Mouse (Mus musculus) cerebellum, adult 9-10 months (tissue): ENCODE measurements around the gene Hoxb9.
A peak's percentile ranks its signal among the peaks of the same experiment; 100 is the strongest.

Source experiments
- DNase-seq: peaks from one replicate; pipeline ENCODE4 v3.0.0; 2022

Hoxb9 gene

DNA sequence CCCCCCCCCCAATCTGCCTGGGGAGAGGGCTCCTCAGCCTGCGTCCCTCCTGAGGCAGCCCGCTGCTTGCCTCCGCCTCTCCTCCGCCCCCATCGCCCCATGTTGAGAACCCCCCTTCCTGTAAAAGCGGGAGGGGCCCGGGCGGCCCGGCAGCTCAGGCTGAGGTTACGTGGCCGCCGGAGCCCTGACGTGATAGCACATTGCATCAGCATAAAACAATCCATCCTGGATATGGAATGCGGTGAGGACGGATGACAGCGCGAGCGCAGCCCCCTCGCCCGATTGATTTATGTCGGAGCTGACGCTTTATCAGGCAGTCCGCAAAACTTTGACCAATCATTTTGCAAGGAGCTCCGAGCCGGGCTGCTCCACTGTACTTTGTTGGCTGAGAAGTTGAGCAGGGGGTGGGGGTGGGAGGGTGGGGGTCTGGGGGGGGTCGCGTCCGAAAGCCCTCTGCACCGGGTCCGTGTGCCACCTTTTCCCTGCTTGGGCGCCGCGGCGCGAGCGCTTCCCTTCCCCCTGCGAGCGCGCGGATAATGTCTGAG, at the start of gene Hoxb9:
Gene Hoxb9 (plus strand): TSS at position 462 of the 545 bp plus-strand sequence.
- DNase-seq = no peak

DNA sequence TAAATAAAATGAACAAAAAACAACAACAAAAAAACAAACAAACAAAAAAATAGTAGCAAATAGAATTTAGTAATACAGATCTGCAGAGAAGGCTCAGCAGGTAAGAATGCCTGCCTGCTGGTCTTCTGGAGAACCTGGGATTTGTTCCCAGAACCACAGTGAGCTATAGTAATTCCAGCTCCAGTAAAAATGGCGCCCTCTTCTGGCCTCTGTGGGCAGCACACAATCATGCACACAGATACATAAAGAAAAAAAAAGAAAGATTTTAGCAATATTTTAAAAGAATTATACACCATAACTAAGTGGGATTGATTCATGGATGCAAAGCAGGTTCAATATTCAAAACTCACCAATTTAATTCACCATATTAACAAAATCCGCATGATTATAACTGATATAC, 47.4 kb upstream of the Hoxb9 start:
- no peak for DNase-seq

DNA sequence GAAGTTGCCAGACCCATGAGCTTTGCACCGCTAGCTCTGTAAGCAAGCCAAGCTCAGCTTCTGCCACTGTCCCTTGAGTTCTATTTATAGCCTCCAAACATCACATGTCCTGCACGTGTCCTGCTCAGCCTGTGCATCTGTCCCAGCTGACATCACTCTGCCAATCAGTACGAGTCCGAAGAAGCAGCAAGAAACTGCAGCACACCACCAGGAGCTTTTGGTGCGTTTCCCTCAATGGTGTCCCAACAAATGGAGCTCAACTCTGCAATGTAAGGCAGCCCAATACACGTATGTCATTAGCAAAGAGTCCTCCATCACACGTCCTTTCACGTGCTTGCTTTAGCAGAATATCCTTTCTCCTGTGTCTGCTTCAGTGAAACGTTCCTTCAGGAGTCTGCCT, 43.6 kb upstream of the Hoxb9 start:
- DNase-seq = no peak

DNA sequence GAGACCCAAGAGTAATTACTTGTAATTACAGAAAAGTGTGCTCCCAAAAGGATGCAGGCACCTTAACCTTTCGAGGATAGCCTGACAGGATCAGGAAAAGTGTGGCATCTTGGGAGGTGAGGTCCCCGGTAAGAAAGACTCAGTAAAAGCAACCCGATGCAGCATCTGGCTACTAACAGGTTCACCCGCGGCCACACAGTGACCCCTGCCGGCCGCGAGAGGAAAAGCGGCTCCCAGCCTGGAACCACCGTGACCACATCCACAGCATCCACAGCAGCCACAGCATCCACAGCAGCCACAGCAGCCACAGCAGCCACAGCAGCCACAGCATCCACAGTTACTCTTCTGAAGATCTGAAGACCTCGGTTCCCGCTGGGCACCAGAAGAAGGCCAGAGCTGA, 36.4 kb upstream of the Hoxb9 start:
- peak; percentile 4 for DNase-seq

DNA sequence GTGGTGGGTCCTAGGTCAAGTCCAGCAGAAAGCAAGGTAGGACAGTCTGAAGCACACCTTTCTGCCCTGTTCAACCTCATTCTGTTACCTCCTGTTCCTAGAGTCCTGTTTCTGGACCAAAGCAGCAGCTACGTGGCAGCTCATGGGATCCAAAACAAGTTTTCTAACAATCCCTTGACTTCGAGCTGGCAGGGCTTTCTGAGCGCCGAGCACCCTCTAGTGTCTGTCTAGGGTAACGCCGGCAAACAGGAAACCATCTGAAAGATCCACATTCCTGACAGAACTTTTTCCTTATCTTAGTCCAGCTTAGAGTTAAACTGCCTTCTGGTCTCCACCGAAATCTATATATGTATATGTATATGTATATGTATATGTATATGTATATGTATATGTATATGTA, 31.0 kb upstream of the Hoxb9 start:
- peak; percentile 1 for DNase-seq

DNA sequence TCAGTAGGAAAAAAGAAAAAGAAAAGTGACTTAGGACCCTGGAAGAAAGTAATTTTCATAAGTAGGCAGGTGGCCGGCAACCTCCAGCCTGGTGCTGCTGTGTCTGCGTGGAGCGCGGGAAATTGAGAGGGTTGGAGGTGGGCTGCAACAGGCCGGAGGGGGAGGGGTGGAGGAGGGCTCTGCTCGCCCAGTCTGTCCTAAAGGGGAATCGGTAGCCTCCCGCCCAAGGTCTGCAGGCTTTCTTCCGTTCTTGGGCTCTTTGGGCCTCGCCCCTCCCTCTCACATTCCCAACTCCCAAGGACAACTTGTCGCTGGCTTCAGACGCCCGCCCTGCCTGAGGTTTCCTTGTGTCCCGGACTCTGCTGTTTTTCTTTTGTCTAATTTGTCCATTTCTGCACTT, 20.4 kb upstream of the Hoxb9 start:
- DNase-seq = no peak

DNA sequence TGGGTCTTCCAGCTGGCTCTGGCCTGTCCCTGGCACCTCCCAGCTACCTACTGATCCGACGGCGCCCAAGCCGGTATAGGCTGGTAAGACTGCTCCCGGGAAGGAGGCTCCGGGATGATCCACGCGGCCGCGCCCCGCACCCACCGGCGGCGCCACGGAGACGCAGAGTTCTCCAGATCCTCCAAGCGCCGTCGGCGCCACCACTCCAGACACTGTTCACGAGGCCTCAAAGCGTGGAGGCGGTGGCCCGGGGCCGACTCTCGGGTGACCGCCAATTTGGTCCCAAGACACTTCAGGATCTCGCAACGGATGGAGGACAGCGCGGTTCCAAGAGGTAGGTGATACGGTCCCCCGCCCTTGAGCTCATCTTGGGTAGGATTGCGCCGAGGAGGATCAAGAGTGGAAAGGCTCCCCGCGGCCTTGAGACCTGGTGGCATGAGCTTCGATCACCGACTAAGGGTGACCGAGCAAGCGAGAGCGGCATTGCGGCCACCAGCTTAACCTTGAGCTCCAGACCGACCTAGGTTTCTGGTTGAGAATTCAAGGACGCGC, 19.7 kb upstream of the Hoxb9 start:
- DNase-seq = no peak

DNA sequence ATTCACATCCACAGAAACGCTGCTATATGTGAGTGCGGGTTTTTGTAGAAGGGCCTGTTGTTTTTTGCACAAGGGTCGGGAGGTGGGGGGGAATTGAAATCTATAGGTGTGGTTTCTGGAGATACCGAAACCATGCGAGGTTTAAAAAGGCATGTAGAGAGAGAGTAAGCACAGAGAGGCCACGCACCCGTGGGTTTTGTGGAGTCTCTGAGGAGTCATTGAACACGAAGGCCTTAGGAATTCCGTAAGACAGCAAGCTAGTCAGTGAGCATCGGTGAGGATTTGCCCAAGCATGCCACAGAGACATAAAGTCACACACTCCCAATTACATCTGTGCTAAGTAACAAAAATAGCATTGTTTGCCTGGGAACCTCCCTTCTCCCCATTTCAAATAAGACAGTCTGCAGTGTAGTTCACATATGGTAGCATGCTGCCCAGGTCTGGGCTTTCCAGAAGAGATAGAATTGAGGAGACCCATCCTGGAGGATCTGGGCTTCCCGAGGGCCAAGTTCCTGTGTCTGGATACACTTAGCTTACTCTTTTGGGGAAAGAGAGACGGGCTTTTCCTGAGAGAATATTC, 18.6 kb upstream of the Hoxb9 start:
- DNase-seq = no peak

DNA sequence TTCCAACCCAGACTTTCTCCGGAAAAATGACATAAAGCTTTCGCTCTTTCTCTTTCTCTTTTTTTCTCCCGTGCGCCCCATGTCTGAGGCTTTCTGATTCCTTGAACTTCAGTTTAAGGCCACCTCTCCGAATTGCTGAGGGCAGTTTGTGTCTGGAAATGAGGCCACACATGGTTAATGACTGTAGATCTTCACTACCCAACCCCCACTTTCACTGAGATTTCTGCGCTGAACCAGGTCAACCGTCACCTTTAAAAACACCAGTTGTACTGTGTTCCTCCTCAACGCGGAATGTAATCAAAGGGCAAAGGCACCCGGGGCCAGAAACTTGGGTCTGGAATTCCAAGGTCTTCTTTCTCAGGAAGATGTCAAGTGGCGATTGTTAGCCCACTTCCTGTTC, 17.0 kb upstream of the Hoxb9 start:
- no peak for DNase-seq

DNA sequence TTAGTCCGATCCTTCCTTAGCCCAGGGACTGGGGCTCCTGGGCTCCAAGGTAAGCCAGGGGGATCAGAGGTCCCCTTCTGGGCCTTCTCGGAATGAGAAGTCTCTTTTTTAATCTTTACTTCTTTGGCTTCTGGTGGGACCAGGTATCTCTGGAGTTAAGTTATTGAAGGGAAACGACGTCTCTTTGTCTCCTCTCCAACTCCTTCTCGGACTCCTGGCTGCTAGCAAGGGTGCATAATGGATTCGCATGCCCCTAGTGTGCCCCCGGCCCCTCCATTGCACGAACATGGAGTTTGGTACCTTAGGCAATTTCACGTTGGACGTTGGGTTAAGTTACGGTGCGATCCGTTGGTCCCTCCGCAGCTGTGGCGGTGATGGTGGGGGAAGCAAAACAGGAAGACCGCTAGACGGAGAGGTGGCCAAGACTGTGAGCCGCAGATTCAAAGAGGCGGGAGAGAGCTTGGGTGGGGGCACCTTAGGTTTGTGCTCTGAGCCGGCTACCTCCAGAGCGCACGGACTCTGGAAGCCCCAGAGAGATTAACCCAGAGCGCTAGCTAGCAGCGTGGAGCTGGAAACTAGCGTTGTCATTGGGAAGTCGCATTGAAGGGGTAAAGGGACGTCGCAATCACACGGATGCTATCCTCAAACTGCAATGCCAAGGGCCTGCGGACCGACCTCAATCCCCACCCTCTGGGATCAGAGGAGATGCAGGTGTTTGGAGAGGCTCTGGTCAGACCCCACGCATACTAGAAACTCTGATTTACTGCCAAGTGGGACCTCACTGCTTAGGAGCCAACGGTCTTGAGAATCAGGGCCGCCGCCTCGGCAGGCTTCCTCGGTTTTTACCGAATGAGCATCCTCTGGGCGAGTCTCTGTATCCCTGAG, 15.9 kb upstream of the Hoxb9 start:
- DNase-seq = no peak

DNA sequence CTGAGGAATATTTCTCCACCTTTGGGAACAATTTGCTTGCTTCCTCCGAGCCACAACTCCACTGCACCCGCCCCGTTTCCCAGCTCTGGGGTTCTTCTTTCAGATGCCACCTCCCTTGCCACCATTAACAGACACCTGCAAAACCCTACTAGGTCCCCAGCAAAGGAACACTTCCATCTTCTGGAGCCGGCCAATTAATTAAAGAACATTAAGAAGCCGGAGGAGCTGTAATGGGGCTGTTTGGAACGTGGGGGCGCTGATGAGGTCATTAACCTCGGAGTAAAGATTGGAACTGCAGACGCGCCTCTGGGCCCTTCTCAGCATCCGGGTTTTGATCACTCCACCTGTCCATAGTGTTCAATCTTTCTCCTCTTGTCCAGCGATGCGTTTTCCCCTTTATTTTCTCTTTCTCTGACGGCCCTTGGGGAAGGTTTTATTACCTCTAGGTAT, 15.2 kb upstream of the Hoxb9 start:
- no peak for DNase-seq

DNA sequence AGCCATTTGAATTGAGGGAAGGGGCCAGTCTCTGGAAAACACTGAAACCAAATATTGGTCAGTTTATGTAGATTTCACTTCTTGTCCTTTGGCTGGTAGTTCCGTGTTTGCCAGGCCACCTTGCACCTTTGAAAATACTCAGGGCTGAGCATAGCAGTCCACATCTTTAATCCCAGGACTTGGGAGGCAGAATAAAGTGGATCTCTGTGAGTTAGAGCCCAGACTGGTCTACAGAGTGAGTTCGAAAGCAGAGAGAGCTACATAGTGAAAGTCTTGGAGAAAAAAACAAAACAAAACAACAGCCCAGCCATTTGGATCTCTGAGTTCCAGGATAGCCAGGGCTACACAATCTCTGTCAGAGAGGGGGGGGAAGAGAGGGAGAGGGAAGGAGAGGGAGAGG, 14.1 kb upstream of the Hoxb9 start:
- DNase-seq = no peak

DNA sequence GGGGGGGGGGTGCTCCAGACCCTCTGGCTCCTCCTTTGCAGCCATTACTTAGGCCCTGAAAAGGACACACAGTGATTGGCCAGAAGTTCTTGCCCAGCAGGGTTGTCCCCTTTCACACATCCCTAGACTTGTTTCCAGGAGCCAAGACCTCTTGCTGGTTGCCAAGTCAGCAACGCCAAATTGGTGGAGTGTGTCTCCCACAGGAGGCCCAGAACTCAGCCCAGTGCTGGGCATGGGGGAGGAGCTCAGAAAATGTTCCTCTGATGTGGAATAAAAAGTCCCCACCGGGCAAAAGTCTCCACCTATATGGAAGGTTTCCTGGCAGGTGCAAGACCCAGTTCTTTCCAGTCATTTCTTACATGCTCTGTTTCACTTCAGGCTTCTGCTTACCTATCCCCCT, 12.2 kb upstream of the Hoxb9 start:
- DNase-seq = no peak

DNA sequence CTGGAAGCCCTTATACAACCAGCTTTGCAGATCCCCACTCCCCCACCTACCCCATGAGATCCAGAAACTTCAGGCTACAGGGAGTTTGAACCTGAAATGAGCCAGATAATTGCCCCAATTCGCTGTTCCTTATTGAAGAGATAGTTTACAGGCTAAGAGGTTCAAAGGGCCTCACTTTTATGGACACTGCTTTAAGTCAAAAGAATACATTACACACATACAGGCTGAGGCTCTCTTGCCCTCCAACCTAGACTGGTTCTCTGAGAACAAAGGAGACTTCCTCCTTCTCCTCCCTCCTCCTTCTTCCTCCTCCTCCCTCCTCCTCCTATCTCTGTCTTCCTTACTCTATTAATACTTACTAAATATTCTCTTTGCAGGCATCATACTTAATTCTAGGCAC, 11.7 kb upstream of the Hoxb9 start:
- DNase-seq = no peak

DNA sequence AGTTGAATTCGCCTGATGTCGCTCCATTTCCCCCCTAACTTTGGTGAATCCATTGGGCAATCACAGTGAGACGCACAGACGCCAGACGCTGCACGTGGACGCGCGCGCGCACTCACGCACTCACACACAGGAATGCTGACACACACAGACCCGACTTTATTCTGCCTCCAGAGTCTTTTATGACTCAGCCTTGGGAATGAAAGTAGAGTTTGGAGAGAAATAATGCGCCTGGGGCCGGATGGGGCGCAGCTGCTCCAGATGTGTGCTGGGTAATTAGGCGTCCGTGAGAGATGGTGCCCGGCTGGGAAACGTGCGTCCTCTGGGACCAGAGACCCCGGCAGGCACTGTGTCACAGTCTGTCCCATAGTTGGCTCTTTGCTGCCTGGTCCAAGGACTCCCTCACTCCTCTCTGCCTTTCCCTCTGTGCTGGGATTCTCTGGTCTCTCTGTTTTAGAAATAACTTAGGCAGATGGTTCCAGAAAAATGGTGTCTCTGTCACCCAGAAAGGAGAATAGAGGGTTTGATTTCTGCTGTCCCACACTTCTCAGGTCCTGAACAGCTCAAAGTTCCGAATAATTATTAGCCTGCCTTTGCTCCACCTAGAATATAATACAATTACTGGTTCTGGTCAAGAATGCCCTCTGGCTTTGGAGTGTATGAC, 10.8 kb upstream of the Hoxb9 start:
- DNase-seq = no peak

DNA sequence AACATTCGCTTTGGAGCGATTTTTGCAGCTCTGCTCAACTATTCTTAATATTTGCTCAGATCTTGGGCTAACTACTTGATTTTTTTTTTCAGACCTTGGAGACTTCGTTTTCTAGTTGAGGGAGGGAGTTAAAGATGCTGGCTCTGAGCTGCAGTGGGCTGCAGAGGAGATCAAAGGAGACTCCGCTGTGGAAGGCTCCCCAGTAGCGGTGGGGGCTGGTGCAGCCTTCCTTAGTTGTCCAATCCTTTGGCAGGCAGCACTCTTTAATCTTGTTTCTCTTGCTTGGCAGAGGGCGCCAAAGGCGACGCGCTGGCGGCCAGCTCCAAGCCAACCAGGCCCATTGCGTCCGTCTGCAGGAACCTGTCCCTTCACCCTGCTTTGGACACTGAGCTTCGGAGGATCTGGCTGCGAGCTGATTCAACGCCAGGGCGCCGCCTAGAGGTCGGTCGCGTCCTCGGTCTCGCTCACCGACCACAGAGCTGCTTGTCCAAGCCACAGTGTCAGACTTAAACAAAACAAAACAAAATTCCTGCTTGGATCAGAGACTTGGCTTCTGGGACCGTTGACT, 9.8 kb upstream of the Hoxb9 start:
- no peak for DNase-seq

DNA sequence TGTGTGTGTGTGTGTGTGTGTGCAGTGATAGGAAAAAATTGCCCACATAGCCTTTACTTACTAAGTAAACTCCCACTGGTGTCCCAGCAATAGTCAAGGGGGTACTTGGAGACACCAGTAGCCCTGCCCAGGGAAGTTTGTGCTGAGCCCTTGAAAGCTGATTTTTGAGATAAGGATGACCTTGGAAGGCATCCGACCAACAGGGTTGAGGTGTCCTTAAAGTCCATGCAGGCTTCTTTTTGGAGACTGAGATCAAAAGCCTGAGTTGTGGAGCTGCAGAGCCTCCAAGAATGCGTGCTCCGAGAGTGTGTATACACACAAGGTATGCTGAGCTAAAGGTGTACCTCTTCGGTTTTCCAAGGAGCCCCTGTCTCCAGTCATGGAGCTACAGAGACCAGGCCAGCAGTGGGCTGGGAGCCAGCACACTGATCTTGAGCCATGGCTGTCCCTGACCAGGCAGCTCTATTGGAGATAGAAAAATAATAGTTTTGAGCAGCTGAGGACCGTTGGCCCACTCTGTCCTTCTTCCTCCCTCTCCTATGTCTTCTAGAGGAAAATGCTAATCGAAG, 8.9 kb upstream of the Hoxb9 start:
- no peak for DNase-seq

DNA sequence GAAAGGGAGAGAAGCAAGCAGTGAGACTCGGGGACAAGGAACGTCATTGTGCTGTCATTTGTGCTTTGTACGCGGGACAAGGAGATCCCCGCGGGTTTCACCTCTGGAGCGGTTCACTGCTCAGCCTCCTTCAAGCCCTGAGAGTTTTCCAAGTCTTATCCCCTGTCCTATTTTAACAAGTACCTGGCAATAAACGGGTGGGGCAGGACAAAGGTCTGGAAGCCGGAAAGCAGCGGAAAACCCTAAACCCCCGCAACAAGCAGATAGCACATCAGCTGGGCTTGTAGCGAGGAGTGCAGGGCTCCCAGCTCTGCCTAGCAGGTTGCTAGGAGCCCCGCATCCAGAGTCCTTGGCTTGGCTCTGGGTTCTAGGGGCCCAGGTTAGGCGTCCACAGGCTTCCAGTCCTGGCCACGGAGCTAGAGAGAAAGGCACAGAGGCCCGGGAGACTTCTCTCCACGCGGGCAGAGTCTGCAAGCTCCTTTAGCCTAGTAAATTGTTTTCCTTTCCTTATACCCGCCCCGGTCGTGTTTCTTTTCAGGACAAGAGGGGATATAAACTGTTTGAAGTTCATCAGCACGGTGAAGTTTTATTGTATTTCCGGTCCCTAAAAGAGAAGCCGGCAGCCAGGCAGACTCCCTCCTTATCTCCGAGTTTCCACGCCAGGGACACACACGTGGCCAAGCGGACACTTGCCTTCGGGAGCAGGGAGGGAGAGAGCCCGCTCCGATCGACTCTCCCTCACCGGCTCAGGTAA, 7.4 kb upstream of the Hoxb9 start:
- DNase-seq = no peak

DNA sequence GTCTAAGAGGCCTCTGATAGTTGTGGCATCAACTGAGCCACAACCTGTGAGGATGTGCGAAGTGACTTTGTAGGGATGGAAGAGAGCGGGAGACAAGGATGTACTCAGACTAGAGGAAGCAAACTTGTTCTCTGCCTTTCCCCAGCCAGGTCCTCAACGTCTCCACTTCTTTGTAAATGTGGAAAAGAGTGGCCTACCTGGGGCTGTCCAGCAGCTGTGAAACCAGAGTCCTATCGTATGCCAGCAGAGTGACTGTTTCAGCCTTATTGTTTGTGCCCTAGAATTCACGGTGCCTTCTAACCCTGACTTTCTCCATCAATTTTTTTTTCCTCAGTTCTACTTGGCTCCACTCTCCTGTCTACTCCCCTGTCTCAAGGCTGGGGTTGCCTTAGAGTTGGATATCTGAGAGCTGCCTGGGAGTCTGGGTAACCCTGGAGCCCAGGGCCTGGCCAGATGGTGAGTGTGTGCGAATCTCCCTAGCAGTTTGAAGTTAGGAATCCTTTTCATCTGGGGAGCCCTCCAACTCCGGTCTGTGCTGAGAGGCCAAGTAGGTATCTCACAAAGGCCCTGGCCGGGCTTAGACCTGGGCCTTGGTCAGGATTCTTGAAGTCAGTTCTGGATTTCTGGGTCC, 6.8 kb upstream of the Hoxb9 start:
- no peak for DNase-seq

DNA sequence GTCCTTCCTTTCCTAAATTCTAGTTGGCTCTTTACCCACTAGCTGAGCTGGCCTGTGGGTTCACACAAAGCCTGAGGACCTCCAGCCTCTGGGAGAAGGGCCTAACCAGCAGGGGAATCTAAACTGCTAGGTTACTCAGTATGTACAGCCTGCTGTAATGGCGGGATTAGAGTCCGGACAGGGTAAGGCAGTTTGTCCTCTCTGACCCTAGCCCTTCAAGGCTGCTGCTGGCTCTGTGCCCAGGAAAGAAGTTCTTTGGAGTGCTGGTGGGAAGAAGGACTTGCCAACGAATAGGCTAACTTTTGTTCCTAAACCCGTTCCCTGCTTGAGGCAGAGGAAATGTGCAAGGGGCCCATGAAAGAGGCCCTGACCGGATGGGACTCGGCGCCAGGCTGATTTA, 5.3 kb upstream of the Hoxb9 start:
- DNase-seq = no peak
